Mouse (Mus musculus) lung, adult 2 months (tissue): ENCODE measurements at regions not wholly inside any gene's neighbourhood (a gene's known extent, or its start where the extent isn't known, plus 50 kb on each side); places are given as distances from the start of the nearest gene placed in this dataset.

Experiments
- CTCF ChIP-seq: fragments of 200-500 bp; IDR thresholded peaks from 2 replicates; pipeline ENCODE4 v1.5.1; 2011; ENCODE audit warnings: mild to moderate bottlenecking, low read length, control low read depth; ENCODE audit not compliant: insufficient read depth
- POLR2A ChIP-seq: fragments of 200-500 bp; IDR thresholded peaks from 2 replicates; pipeline ENCODE4 v1.6.1; 2011; ENCODE audit warnings: low read depth, mild to moderate bottlenecking, control low read depth, low read length, borderline replicate concordance; ENCODE audit errors: extremely low read depth

DNA sequence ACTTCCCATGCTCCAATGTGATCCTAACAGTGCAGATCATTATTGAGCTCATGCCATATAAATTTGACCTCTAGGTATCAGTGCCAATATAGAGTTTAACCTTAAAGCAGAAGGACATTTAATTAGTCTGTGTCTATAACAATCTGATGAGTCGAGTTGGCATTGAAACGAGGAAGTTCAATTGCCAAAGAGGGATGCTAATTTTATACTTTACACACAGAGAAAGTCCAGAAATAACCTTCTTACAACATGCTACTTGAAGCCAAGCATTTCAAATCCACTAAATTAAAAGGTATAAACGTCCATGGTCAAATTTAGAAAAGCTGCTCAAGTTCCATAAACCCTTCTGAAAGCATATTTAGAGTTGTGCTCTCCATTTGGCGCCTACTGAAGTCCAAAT, 174.7 kb downstream of the Satb1 start:
- TF ChIP-seq POLR2A, result no peak
- no peak for TF ChIP-seq CTCF
